In the genomic region with DNA sequence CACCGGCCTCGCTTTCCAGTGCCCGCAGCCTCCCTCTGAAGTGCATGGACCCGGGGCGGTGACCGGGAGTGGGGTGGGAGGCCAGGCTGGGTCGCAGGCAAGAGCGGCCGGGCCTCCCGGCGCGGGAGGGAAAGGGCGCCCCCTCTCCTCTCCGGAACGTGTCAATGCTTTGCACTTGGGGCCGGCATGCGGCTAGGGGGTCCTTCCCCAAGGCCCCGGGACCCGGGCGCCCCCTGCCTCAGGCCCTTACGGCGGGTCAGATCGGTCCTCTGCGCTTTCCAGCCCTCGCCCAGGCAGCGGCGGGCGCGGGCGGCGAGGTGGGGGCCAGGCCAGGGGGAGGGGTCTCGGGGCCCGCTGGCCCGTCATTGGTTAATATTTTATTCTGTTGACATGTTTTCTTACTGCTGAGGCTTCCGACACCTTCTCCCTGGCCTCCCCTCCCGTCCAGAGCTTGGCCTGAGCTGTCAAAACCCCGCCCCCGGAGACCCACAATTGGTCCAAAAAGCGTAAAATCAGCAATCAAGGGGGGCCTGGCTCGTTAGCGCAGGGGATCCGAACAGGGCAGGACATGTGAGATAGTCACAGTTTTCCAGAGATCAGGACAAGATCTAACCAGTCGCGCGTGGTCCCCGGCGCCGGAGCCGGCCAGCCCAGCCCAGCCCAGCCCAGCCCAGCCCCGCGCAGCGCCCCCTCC, we compare ENCODE assay signal across 9 mouse cellular contexts. TPM values are rescaled to one million over a fixed set of nuclear protein-coding genes. Genes with fewer than 3 reads are reported as not detected.
DNase-seq lines count a peak whose midpoint lies in the region; ATAC-seq and TF ChIP-seq lines count a peak whose summit lies in the region.
"Had no signal": no experiment of that assay in that cellular context is flagged by ENCODE, and none has a peak within 500 bp of the region (broad histone marks: within the 10 kb centered on the region; RNA-seq: fewer than 3 reads in every experiment).

Gene Tbx2, plus strand, starts transcription at position 321 of the 694 bp plus-strand sequence.

- H3K9me3 ChIP-seq in hindbrain, embryonic 15.5 days = no peaks in the 10 kb centered on the region
- H3K9me3 ChIP-seq in liver, embryonic 12.5 days (replicated peaks) = no peaks in the 10 kb centered on the region
- no peaks in the 10 kb centered on the region for H3K9me3 ChIP-seq in neural tube, embryonic 14.5 days (ENCODE audit: control insufficient read depth, low read length)

- no peak for TF ChIP-seq CTCF in spleen, adult 2 months (IDR thresholded peaks at IDR 0.05; ENCODE audit: extremely low read depth, insufficient read depth, insufficient read length, insufficient replicate concordance)

- WGBS in spleen, adult 2 months = 2% methylated on average over 35 of the region's 52 CpGs
- WGBS in hindbrain, embryonic 15.5 days = under 1% methylated on average over 49 of the region's 52 CpGs
- under 1% methylated on average over 44 of the region's 52 CpGs for WGBS in liver, embryonic 12.5 days (ENCODE audit: insufficient replicate concordance)
- under 1% methylated on average over 47 of the region's 52 CpGs for WGBS in neural tube, embryonic 14.5 days

- peaks cover 50% of the 10 kb centered on the region for H3K27me3 ChIP-seq in spleen, adult 2 months (ENCODE audit: control insufficient read depth, insufficient read depth, low read length)
- H3K27me3 ChIP-seq in hindbrain, embryonic 15.5 days = peaks cover 67% of the 10 kb centered on the region
- H3K27me3 ChIP-seq in liver, embryonic 12.5 days (replicated peaks) = peaks cover 100% of the 10 kb centered on the region
- H3K27me3 ChIP-seq in neural tube, embryonic 14.5 days (ENCODE audit: control insufficient read depth, insufficient read depth, low read length) = peaks cover 56% of the 10 kb centered on the region

- no peak for TF ChIP-seq POLR2A in spleen, adult 2 months (IDR thresholded peaks at IDR 0.05; ENCODE audit: low read depth, low read length)

- peak; percentile 32; the same call in 1 of the 2 replicates for ATAC-seq in hindbrain, embryonic 15.5 days (ENCODE audit: low FRiP score, low read depth)
- peak; percentile 35; the same call in 1 of the 2 replicates for ATAC-seq in liver, embryonic 12.5 days
- ATAC-seq in neural tube, embryonic 14.5 days (ENCODE audit: low read depth) = peak; percentile 47; the same call in 1 of the 2 replicates
- ATAC-seq in erythroblast, adult 5-6 weeks (replicated peaks; ENCODE audit: low FRiP score, poor library complexity, severe bottlenecking) = no peak

- H3K36me3 ChIP-seq in spleen, adult 2 months (ENCODE audit: control insufficient read depth, insufficient read depth, low read length) = no peaks in the 10 kb centered on the region
- H3K36me3 ChIP-seq in hindbrain, embryonic 15.5 days = no peaks in the 10 kb centered on the region
- no peaks in the 10 kb centered on the region for H3K36me3 ChIP-seq in liver, embryonic 12.5 days
- H3K36me3 ChIP-seq in neural tube, embryonic 14.5 days (ENCODE audit: control insufficient read depth, insufficient read depth, low read length) = no peaks in the 10 kb centered on the region

- peak within 1 kb of the TSS; percentile 43; the same call in 1 of the 2 replicates for H3K4me3 ChIP-seq in spleen, adult 2 months (ENCODE audit: extremely low read depth, insufficient read depth, insufficient read length)
- H3K4me3 ChIP-seq in hindbrain, embryonic 15.5 days = peak within 1 kb of the TSS; percentile 32
- H3K4me3 ChIP-seq in liver, embryonic 12.5 days = peak within 1 kb of the TSS; percentile 55
- H3K4me3 ChIP-seq in neural tube, embryonic 14.5 days (ENCODE audit: low read depth, low read length) = peak within 1 kb of the TSS; percentile 29

- peaks cover 5% of the 10 kb centered on the region; the same call in 1 of the 2 replicates for H3K4me1 ChIP-seq in spleen, adult 2 months (ENCODE audit: control insufficient read depth, insufficient read depth, insufficient read length)
- peaks cover 29% of the 10 kb centered on the region for H3K4me1 ChIP-seq in hindbrain, embryonic 15.5 days (replicated peaks)
- H3K4me1 ChIP-seq in liver, embryonic 12.5 days = peaks cover 52% of the 10 kb centered on the region
- H3K4me1 ChIP-seq in neural tube, embryonic 14.5 days (ENCODE audit: control insufficient read depth, insufficient read depth, low read length) = 0 out of 2 replicates have a peak, but pooled peaks cover 6% of the 10 kb centered on the region

- peak within 1 kb of the TSS; percentile 63 for H3K4me2 ChIP-seq in hindbrain, embryonic 15.5 days
- peak within 1 kb of the TSS; percentile 69 for H3K4me2 ChIP-seq in liver, embryonic 12.5 days
- H3K4me2 ChIP-seq in neural tube, embryonic 14.5 days (ENCODE audit: low read depth, low read length) = peak within 1 kb of the TSS; percentile 46

- H3K9ac ChIP-seq in hindbrain, embryonic 15.5 days = peak within 1 kb of the TSS; percentile 21; the same call in 1 of the 2 replicates
- H3K9ac ChIP-seq in liver, embryonic 12.5 days = peak within 1 kb of the TSS; percentile 51
- H3K9ac ChIP-seq in neural tube, embryonic 14.5 days (replicated peaks; ENCODE audit: low read depth, low read length) = peak within 1 kb of the TSS; percentile 41; the same call in 1 of the 2 replicates

- no peak for DNase-seq in spleen, adult 2 months (ENCODE audit: low read depth in 1 of 2, low spot score in 2 of 2)
- DNase-seq in spleen, adult 18-20 months = no peak
- DNase-seq in gastrocnemius, adult 8-10 months (ENCODE audit: low spot score in 2 of 2) = peak; percentile 43 to 71
- no peak for DNase-seq in thymus, postnatal 36 days

- H3K27ac ChIP-seq in spleen, adult 2 months (ENCODE audit: insufficient read depth, low read length) = no peak within 1 kb of the TSS
- H3K27ac ChIP-seq in hindbrain, embryonic 15.5 days (replicated peaks) = 0 out of 2 replicates have a peak within 1 kb of the TSS, but pooled peaks have one; percentile 11
- H3K27ac ChIP-seq in liver, embryonic 12.5 days = peak within 1 kb of the TSS; percentile 64
- H3K27ac ChIP-seq in neural tube, embryonic 14.5 days (ENCODE audit: low read depth, low read length) = no peak within 1 kb of the TSS

RNA-seq across cellular contexts. Expression of gene Tbx2, which starts in this region (rescaled TPM):
- 5.0 and 6.8 TPM in 2 replicates for polyA plus RNA-seq in spleen, adult 2 months (2012; rRNA removed)
- total RNA-seq in gastrocnemius, adult 8-10 months (2022) = 1 to 10 TPM in 3 of 4 experiments, under 1 TPM in 1; 0.68 to 2.7 (median 1.7) TPM
- polyA plus RNA-seq in hindbrain, embryonic 15.5 days (2015; fragmentation: Nextera tagmentation; extraction: Ambion mirVana) = 1.5 and 1.9 TPM in 2 replicates
- 1.1 and 1.4 TPM in 2 replicates for polyA plus RNA-seq in liver, embryonic 12.5 days (2016; fragmentation: Nextera tagmentation; extraction: Ambion mirVana)
- 0.37 and 1.2 TPM in 2 replicates for polyA plus RNA-seq in neural tube, embryonic 14.5 days (2014; fragmentation: Nextera tagmentation; extraction: Ambion mirVana)
- total RNA-seq in erythroblast, adult 5-6 weeks (2015; ENCODE audit: low replicate concordance) = 0.38 TPM in 1 of 2 replicates, not detected in the other
- total RNA-seq in erythroblast, adult 5-6 weeks (2017; ENCODE audit: low replicate concordance) = 0.42 and 0.85 TPM in 2 replicates
- total RNA-seq: CH12.LX had no signal

Comparison
In these comparisons a context has a peak if more than half of its experiments do, and no peak if none do; other contexts are left out.
1. DNase-seq: peak in gastrocnemius, adult 8-10 months (2 of 2); none in spleen, adult 2 months (0 of 2), spleen, adult 18-20 months (0 of 2) and thymus, postnatal 36 days (0 of 2).
2. H3K27ac ChIP-seq: peak in hindbrain, embryonic 15.5 days (single experiment) and liver, embryonic 12.5 days (single experiment); none in spleen, adult 2 months (single experiment) and neural tube, embryonic 14.5 days (single experiment).
3. Peak in every context shown above with its lines, with median percentiles within 50 percentile points of each other: H3K4me3 ChIP-seq, H3K4me2 ChIP-seq and H3K9ac ChIP-seq.